Mouse (Mus musculus) c-Kit-positive CD71-positive TER-119-positive erythroid progenitor cells, embryonic 14.5 days (primary cell): ENCODE measurements around the gene 2010106E10Rik.
A peak's percentile ranks its signal among the peaks of the same experiment; 100 is the strongest.

Experiments
- DNase-seq: peaks from one replicate; pipeline ENCODE4 v3.0.0-alpha.2; 2013; ENCODE audit warnings: low spot score

2010106E10Rik gene

GRCm38 (mm10) chrX:112494974-112495373, at the start of gene 2010106E10Rik:
Gene 2010106E10Rik (plus strand): TSS chrX:112495274.
- no peak for DNase-seq

GRCm38 (mm10) chrX:112505651-112506050, 10.6 kb downstream of the 2010106E10Rik start:
- DNase-seq: no peak

- peak; percentile 1 for DNase-seq
These were observed 29.7 kb downstream of the 2010106E10Rik start for GRCm38 (mm10) chrX:112524755-112525154.

- DNase-seq: no peak
These were observed 48.0 kb downstream of the 2010106E10Rik start for GRCm38 (mm10) chrX:112543115-112543514.

GRCm38 (mm10) chrX:112567716-112568115, 72.6 kb downstream of the 2010106E10Rik start:
- DNase-seq: no peak

- DNase-seq: no peak
These were observed 105.6 kb downstream of the 2010106E10Rik start, which contains the start of gene Zfp711 for GRCm38 (mm10) chrX:112600511-112601305. Gene Zfp711 (plus strand): TSS chrX:112600526.

- DNase-seq: no peak
These were observed 106.4 kb downstream of the 2010106E10Rik start for GRCm38 (mm10) chrX:112601306-112602120.
